12 mouse cellular contexts compared by ENCODE assay signal in genomic region chr12:80549646-80550045, GRCm38 (mm10). TPM values are rescaled to one million over a fixed set of nuclear protein-coding genes. Genes with fewer than 3 reads are reported as not detected.
DNase-seq lines count a peak whose midpoint lies in the region; TF ChIP-seq lines count a peak whose summit lies in the region.
"Had no signal": no experiment of that assay in that cellular context is flagged by ENCODE, and none has a peak within 500 bp of the region (broad histone marks: within the 10 kb centered on the region; RNA-seq: fewer than 3 reads in every experiment).

No protein-coding gene starts in this region.

- H3K4me1 ChIP-seq in heart, adult 2 months (ENCODE audit: control insufficient read depth, insufficient read depth, low read length), result peaks cover 5% of the 10 kb centered on the region
- no peaks in the 10 kb centered on the region for H3K4me1 ChIP-seq in heart, embryonic 10.5 days
- no peaks in the 10 kb centered on the region for H3K4me1 ChIP-seq in lung, adult 2 months (ENCODE audit: control insufficient read depth, insufficient read depth, low read length)

- 56% methylated on average over 11 of the region's 11 CpGs for WGBS in heart, adult 2 months
- 73% methylated on average over 11 of the region's 11 CpGs for WGBS in heart, embryonic 10.5 days
- 48% methylated on average over 11 of the region's 11 CpGs for WGBS in lung, adult 2 months

- no peak for TF ChIP-seq POLR2A in heart, adult 2 months (IDR thresholded peaks at IDR 0.05; ENCODE audit: insufficient read depth, low read depth, low read length)
- TF ChIP-seq POLR2A in lung, adult 2 months (IDR thresholded peaks at IDR 0.05; ENCODE audit: borderline replicate concordance, extremely low read depth, low read depth, low read length), result no peak

- no peaks in the 10 kb centered on the region for H3K9me3 ChIP-seq in heart, embryonic 10.5 days
- H3K9me3 ChIP-seq: embryonic facial prominence, embryonic 15.5 days; heart, embryonic 13.5 days had no signal

- DNase-seq in heart, adult 2 months, result peak; percentile 65 to 75
- DNase-seq in heart, embryonic 10.5 days (ENCODE audit: low spot score), result no peak
- peak; percentile 59 for DNase-seq in right cerebral cortex, postnatal 4 days
- no peak for DNase-seq in right cerebral cortex, postnatal 25 days
- DNase-seq in lung, adult 2 months, result peak; percentile 40
- peak; percentile 41 for DNase-seq in testis, postnatal 14 days (ENCODE audit: low spot score)
- no peak for DNase-seq in spleen, postnatal 10 days (ENCODE audit: low spot score in 2 of 2)
- DNase-seq in urinary bladder, postnatal 10 days (ENCODE audit: low spot score), result no peak
- DNase-seq: thymus, postnatal 25 days had no signal

- no peaks in the 10 kb centered on the region for H3K79me2 ChIP-seq in heart, adult 2 months (replicated peaks; ENCODE audit: control insufficient read depth, insufficient read depth, low read length)

- intact Hi-C loops in heart, adult 2 months (cut with DNase I), result no loop called here

- TF ChIP-seq EP300 in heart, adult 2 months (IDR thresholded peaks at IDR 0.05; ENCODE audit: insufficient read depth, low read depth, low read length), result no peak

- peak overlapping the region; percentile 30; the same call in 1 of the 2 replicates for H3K27ac ChIP-seq in heart, adult 2 months
- H3K27ac ChIP-seq in heart, embryonic 10.5 days, result no peak overlapping the region
- H3K27ac ChIP-seq: embryonic facial prominence, embryonic 15.5 days; heart, embryonic 13.5 days; liver, embryonic 14.5 days had no signal

- no peak overlapping the region for H3K9ac ChIP-seq in heart, adult 2 months (ENCODE audit: low read depth, low read length)
- H3K9ac ChIP-seq: embryonic facial prominence, embryonic 15.5 days; heart, embryonic 13.5 days; liver, embryonic 14.5 days had no signal

- no peak for TF ChIP-seq CTCF in heart, adult 2 months (IDR thresholded peaks at IDR 0.05)
- TF ChIP-seq CTCF in lung, adult 2 months (IDR thresholded peaks at IDR 0.05; ENCODE audit: insufficient read depth, low read length), result no peak

- no peaks in the 10 kb centered on the region for H3K27me3 ChIP-seq in heart, adult 2 months (ENCODE audit: control insufficient read depth, insufficient read depth, low read length)
- H3K27me3 ChIP-seq in heart, embryonic 10.5 days (ENCODE audit: insufficient read depth, poor library complexity, severe bottlenecking), result peaks cover 5% of the 10 kb centered on the region; the same call in 1 of the 2 replicates
- H3K27me3 ChIP-seq: embryonic facial prominence, embryonic 15.5 days had no signal

- no peaks in the 10 kb centered on the region for H3K36me3 ChIP-seq in heart, adult 2 months (ENCODE audit: control insufficient read depth, insufficient read depth, low read length)
- H3K36me3 ChIP-seq in heart, embryonic 10.5 days, result no peaks in the 10 kb centered on the region
- H3K36me3 ChIP-seq: embryonic facial prominence, embryonic 15.5 days; heart, embryonic 13.5 days had no signal

- no peak overlapping the region for H3K4me3 ChIP-seq in heart, adult 2 months
- no peak overlapping the region for H3K4me3 ChIP-seq in heart, embryonic 10.5 days
- no peak overlapping the region for H3K4me3 ChIP-seq in lung, adult 2 months (replicated peaks; ENCODE audit: extremely low read depth, low read depth, low read length)
- H3K4me3 ChIP-seq: embryonic facial prominence, embryonic 15.5 days; heart, embryonic 13.5 days had no signal

RNA-seq across cellular contexts. Expression of gene Galnt16, which starts 31.6 kb away (rescaled TPM):
- 1 to 10 TPM; 2.0 to 3.0 TPM for total RNA-seq in heart, adult 2 months (2021)
- 3.0 and 3.4 TPM in 2 replicates for polyA plus RNA-seq in heart, adult 2 months (2012; rRNA removed)
- 2.4 and 5.2 TPM in 2 replicates for polyA plus RNA-seq in heart, embryonic 10.5 days (2016; fragmentation: Nextera tagmentation; extraction: Ambion mirVana)
- 2.6 and 2.7 TPM in 2 replicates for polyA plus RNA-seq in lung, adult 2 months (2012; rRNA removed)

Comparison
In these comparisons a context has a peak if more than half of its experiments do, and no peak if none do; other contexts are left out.
1. DNase-seq: peak in heart, adult 2 months (2 of 2), right cerebral cortex, postnatal 4 days (single experiment), lung, adult 2 months (single experiment) and testis, postnatal 14 days (single experiment); none in heart, embryonic 10.5 days (single experiment), right cerebral cortex, postnatal 25 days (single experiment), spleen, postnatal 10 days (0 of 2) and urinary bladder, postnatal 10 days (single experiment).